Mouse (Mus musculus) forebrain, embryonic 13.5 days (tissue): ENCODE data around the gene Dglucy. TPM values are rescaled to one million over a fixed set of nuclear protein-coding genes. Genes with fewer than 3 reads are reported as not detected.

Experiments
- ATAC-seq: fragments of 200-750 bp; cut with Nextera tagmentation; 2 replicates; pipeline ENCODE4 v1.8.0; 2017
- H3K27ac ChIP-seq: fragments of 300-500 bp; sonication (generic); 2 replicates; pipeline ENCODE4 v1.5.1; 2015; ENCODE audit warnings: inconsistent platforms, mild to moderate bottlenecking, moderate library complexity
- H3K27me3 ChIP-seq: fragments of 300-500 bp; sonication (generic); 2 replicates; pipeline ENCODE4 v1.6.1; 2015; ENCODE audit warnings: mild to moderate bottlenecking, inconsistent platforms
- H3K36me3 ChIP-seq: fragments of 300-500 bp; sonication (generic); 2 replicates; pipeline ENCODE4 v1.6.1; 2015; ENCODE audit warnings: mild to moderate bottlenecking, inconsistent platforms; ENCODE audit not compliant: poor library complexity, severe bottlenecking
- H3K4me1 ChIP-seq: fragments of 300-500 bp; sonication (generic); 2 replicates; pipeline ENCODE4 v1.6.1; 2015; ENCODE audit warnings: inconsistent platforms
- H3K4me2 ChIP-seq: fragments of 300-500 bp; sonication (generic); 2 replicates; pipeline ENCODE4 v1.6.1; 2015; ENCODE audit warnings: inconsistent platforms, mild to moderate bottlenecking, moderate library complexity
- H3K4me3 ChIP-seq: fragments of 300-500 bp; sonication (generic); 2 replicates; pipeline ENCODE4 v1.5.1; 2015; ENCODE audit warnings: mild to moderate bottlenecking, inconsistent platforms
- H3K9ac ChIP-seq: fragments of 300-500 bp; sonication (generic); 2 replicates; pipeline ENCODE4 v1.6.1; 2015; ENCODE audit warnings: mild to moderate bottlenecking, inconsistent platforms
- H3K9me3 ChIP-seq: fragments of 300-500 bp; sonication (generic); replicated peaks from 2 replicates; pipeline ENCODE4 v1.6.1; 2016; ENCODE audit warnings: inconsistent platforms
- WGBS: fragments of 180-500 bp; shearing (Covaris S2); methylation state at CpG from one replicate; pipeline ENCODE4 v1.1.7; 2015; 5-methylcytosine and 5-hydroxymethylcytosine counted together
- polyA plus RNA-seq: library from polyadenylated mRNA; unstranded; fragments of >200 nt; fragmentation: Nextera tagmentation; extraction: Ambion mirVana; gene quantifications from 2 replicates; pipeline ENCODE4 v1.2.1, GENCODE M21; 2015

Gene Dglucy
- polyA plus RNA-seq, 1 experiment from 2014 or later = 1.9 TPM

DNA sequence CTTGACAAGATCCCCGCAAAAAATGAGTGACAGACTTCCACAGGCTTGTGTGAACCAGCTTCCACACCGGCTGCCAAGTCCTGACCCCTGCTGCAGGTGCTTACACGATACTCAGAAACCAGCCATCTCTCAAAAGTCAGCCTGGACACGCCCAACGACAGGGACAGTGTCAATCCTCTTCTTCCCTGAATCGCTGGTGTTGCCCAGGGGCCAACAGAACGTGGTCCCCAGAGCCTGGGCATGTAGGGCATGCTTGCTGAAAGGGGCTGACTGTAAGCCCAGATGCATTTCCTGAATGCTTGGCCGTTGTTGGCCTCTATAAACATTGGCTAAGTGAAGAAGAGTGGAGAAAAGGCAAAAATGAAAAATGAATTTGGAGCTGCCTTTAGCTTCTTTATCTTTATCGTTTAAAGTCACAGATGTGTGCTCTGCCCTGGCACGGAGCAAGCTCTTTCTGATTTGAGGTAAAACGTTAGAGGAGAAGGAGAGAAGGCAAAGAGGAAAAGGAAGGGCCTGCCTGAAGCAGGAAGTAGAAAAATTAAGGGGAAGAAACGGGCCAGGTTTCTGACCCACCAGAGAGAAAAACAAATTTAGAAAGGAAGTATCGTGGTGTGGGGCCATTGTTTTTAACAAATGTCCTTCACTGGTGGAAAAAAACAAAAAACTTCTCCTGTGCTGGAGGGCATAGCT, 14.4 kb upstream of the Dglucy start:
- no peak overlapping the region for H3K9ac ChIP-seq
- no peak overlapping the region for H3K4me2 ChIP-seq
- no peak overlapping the region for H3K4me3 ChIP-seq
- no peaks in the 10 kb centered on the region for H3K27me3 ChIP-seq
- no peak for ATAC-seq
- no peaks in the 10 kb centered on the region for H3K9me3 ChIP-seq
- H3K4me1 ChIP-seq = peaks cover 11% of the 10 kb centered on the region
- 76% methylated on average over 13 of the region's 13 CpGs for WGBS
- no peaks in the 10 kb centered on the region for H3K36me3 ChIP-seq
- 0 out of 2 replicates have a peak overlapping the region, but pooled peaks have one; percentile 8 for H3K27ac ChIP-seq

DNA sequence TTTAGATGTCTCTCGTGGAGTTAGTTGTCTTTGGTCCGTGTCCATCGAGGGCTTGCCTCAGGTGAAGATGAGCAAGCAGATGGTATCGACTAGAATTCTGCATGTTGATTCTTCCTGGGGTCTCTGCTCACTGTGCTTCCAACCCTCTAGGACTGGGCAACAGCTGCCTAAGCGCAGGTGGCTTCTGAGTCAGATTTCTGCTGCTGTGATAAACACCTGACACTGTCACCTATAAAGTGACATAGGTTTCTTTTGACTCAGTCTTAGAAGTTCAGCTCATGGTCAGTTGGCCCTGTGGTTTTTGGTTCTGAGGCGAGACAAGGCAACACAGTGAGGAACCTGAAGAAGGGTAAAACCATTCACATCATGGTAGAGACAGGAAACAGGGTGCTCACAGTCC, 9.0 kb upstream of the Dglucy start:
- WGBS = 92% methylated on average over 6 of the region's 6 CpGs
- H3K4me3 ChIP-seq = no peak overlapping the region
- no peak overlapping the region for H3K27ac ChIP-seq
- H3K4me2 ChIP-seq = no peak overlapping the region
- no peak for ATAC-seq
- H3K27me3 ChIP-seq = no peaks in the 10 kb centered on the region
- peaks cover 6% of the 10 kb centered on the region for H3K4me1 ChIP-seq
- H3K36me3 ChIP-seq = no peaks in the 10 kb centered on the region
- no peaks in the 10 kb centered on the region for H3K9me3 ChIP-seq
- no peak overlapping the region for H3K9ac ChIP-seq

DNA sequence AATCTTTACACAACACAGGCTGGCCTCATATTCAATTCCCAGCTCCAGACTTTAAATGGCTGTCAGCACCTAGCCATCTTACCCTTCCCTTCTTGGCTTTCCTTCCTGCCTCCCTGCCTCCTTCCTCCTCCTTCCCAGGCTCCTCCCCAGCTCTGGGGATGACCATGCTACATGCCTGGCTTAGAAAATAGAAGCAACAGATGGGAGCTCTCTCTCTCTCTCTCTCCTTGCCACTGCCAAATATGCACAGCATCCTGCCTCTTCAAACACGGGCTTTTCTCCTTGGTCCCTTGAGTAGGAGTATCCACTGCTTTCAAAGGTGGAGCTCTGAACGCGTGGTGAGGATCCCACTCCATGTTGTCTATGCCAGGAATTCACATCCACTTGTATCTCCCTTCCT, 8.1 kb upstream of the Dglucy start:
- peaks cover 6% of the 10 kb centered on the region for H3K4me1 ChIP-seq
- H3K4me2 ChIP-seq = no peak overlapping the region
- no peak for ATAC-seq
- no peaks in the 10 kb centered on the region for H3K9me3 ChIP-seq
- 89% methylated on average over 3 of the region's 3 CpGs for WGBS
- H3K4me3 ChIP-seq = no peak overlapping the region
- H3K9ac ChIP-seq = no peak overlapping the region
- H3K27me3 ChIP-seq = no peaks in the 10 kb centered on the region
- no peaks in the 10 kb centered on the region for H3K36me3 ChIP-seq
- H3K27ac ChIP-seq = no peak overlapping the region

DNA sequence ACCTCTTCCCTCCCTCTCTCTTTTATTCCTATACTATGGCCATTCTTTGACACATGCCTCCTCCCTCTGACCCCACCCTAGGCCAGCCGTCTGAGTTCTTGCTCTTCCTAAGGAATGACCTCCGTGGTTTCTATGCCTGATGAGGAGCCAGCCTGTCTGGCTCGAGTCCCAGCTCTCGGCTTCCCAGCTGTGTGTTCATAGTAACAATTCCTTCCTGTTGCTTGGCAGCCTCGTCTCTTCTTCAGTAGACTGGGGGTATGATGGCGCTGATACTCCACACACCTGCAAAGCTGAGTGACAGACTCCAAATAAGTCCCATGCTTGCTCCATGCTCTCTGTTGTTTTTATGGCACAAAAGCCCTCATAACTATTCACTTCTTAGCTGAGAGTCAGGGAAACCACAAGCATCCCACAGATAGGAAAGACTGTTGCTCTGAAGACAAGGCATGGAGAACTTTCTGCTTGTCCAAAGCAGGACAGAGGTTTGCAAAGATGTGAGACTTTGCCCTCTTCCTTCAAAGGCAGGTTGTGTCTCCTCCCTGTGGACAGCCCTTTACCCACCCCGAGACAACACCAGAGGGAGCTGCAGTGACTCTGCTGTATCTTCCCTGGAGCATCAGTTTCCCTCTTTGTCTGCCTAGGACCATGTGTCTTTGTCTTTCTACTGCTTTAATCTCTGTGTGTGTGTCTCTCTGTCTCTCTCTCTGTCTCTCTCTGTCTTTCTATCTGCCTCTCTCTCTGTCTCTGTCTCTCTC, 6.5 kb upstream of the Dglucy start:
- Histone ChIP-seq H3K4me2 (no peak overlapping the region), H3K36me3 (no peaks in the 10 kb centered on the region), H3K4me3 (no peak overlapping the region), H3K27ac (0 out of 2 replicates have a peak overlapping the region, but pooled peaks have one; percentile 31), H3K9ac (no peak overlapping the region), H3K4me1 (peaks cover 6% of the 10 kb centered on the region), H3K27me3 (no peaks in the 10 kb centered on the region), H3K9me3 (no peaks in the 10 kb centered on the region)
- peak; percentile 71; the same call in 1 of the 2 replicates for ATAC-seq
- WGBS = 36% methylated on average over 7 of the region's 7 CpGs

DNA sequence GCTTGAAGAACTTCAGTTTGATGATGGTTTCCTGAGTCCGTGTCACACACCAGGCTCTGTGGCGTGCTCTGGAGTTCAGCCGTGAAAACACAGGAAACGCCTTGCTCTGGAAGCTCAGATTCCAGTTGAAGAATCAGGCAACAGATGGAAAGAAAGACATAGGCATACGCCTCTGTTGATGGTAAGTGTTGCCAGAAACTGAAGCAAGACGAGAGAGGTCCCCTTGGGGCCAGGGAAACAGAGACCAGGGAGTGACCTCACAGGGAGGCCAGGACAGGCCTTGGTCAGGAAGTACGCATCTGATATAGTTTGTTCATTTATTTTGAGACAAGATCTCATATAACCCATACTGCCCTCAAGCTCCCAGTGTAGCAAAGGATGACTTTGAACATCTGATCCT, 4.1 kb upstream of the Dglucy start:
- ATAC-seq = no peak
- Histone ChIP-seq H3K4me1 (peaks cover 20% of the 10 kb centered on the region), H3K9ac (no peak overlapping the region), H3K4me3 (no peak overlapping the region), H3K27ac (no peak overlapping the region), H3K9me3 (no peaks in the 10 kb centered on the region), H3K36me3 (no peaks in the 10 kb centered on the region), H3K27me3 (no peaks in the 10 kb centered on the region), H3K4me2 (no peak overlapping the region)
- 86% methylated on average over 7 of the region's 7 CpGs for WGBS

DNA sequence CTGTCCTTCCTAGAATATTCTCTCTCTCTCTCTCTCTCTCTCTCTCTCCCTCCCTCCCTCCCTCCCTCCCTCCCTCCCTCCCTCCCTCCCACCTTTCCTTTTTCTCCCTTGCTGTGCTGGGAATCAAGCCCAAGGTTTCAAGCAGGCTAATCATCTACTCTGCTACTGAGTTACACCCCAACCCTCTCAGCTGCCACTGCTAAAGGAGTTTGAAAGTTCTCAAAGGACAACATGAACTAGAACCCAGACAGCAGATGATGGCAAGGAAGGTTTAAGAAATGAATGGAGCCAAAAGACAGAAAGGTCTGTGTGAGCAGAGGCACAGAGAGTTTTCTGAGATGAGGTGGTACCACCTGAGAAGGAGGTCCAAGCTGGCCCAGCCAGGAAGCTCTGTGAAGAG, 3.6 kb upstream of the Dglucy start:
- no peaks in the 10 kb centered on the region for H3K9me3 ChIP-seq
- H3K4me1 ChIP-seq = peaks cover 23% of the 10 kb centered on the region
- H3K36me3 ChIP-seq = no peaks in the 10 kb centered on the region
- no peaks in the 10 kb centered on the region for H3K27me3 ChIP-seq
- H3K27ac ChIP-seq = no peak overlapping the region
- no peak for ATAC-seq
- H3K4me2 ChIP-seq = no peak overlapping the region
- H3K4me3 ChIP-seq = no peak overlapping the region
- H3K9ac ChIP-seq = no peak overlapping the region

DNA sequence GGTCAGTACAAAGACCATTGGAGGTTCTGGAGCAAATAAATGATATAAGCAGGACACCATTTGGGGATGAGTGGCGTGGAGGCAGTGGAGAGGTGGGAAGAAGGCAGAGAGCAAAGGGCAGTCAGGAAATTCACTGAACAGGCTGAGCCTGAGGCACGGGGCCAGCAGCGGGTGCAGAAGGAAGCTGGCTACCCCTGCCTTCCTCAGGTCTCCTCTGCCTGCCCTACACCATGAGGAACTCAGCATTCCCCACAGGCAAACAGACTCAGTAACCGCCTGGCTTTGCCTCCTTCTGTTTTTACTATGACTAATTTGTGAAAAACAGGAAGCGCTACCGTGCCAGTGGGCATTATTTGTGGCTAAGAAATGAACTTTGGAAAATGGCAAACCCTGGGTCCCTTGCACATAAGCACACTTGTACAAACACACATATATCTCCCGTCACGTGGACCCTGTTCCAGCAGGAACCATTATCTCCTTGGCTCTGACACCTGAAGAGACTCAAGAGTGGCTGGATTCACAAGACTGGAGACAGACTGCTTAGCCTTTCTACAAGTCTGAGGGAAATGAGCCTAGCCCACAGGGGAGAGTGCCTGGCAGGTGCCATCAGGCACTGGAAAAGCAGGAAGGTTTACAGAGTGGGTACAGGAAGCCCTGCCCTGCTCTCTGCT, 2.8 kb upstream of the Dglucy start:
- WGBS = 90% methylated on average over 8 of the region's 8 CpGs
- no peaks in the 10 kb centered on the region for H3K9me3 ChIP-seq
- no peaks in the 10 kb centered on the region for H3K36me3 ChIP-seq
- no peaks in the 10 kb centered on the region for H3K27me3 ChIP-seq
- H3K4me3 ChIP-seq = no peak overlapping the region
- H3K9ac ChIP-seq = no peak overlapping the region
- H3K4me2 ChIP-seq = no peak overlapping the region
- peaks cover 23% of the 10 kb centered on the region for H3K4me1 ChIP-seq
- H3K27ac ChIP-seq = no peak overlapping the region
- ATAC-seq = no peak

DNA sequence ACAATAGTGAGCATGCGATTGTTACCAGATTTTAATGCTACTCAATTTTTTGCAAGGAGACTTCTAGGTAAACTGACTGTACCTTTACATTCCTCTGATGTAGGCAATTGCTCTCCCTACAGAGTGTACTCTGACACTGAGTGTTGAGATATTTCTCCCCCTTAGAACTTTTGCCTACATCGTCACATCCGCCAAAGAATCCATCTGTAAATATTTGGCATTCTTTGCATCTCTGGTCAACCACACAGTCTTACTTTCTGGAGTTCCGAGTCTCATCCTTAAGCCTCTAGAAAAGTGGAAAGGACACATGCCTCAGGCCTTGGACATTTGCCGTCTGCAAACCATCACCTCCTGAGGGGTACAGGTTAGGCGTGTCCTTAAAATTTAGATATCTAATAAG, 1.9 kb upstream of the Dglucy start:
- Histone ChIP-seq H3K36me3 (no peaks in the 10 kb centered on the region), H3K9ac (no peak overlapping the region), H3K4me2 (no peak overlapping the region), H3K9me3 (no peaks in the 10 kb centered on the region), H3K27ac (no peak overlapping the region), H3K4me1 (peaks cover 23% of the 10 kb centered on the region), H3K4me3 (no peak overlapping the region), H3K27me3 (no peaks in the 10 kb centered on the region)
- WGBS = 95% methylated on average over 6 of the region's 6 CpGs
- no peak for ATAC-seq

DNA sequence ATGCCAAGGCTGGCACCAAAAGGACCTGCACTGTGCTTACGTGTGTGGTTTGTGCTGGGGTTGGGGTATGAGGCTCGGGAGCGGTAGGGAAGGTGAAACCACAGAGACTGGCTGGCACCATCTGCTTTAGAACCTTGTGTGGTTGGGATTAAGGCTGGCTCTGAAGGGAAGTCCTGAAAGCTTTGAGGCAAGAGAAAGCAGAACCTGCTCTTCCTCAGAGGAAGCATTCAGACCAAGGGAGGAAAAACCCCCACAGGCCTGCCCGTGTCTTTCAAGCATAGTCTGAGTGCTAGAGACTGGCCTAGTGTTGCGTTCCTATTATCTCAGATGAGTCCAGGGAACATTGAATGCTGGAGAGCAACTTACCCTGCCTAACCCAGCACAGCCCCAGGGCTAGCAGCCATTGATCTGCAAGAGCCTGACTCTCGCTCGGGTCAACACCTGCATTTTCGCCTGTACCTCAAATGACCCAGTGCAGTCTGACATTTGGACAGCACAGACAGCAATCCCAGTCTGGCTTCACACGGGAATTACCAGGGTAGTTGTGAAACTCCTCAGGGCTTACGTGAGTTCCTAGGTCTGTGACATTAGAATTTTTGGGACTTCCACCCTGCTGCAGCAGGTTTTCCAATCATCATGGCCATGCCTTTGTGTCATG, 452 bp upstream of the Dglucy start:
- Histone ChIP-seq H3K4me3 (no peak overlapping the region), H3K27me3 (no peaks in the 10 kb centered on the region), H3K4me2 (peak overlapping the region; percentile 42; the same call in 1 of the 2 replicates), H3K36me3 (no peaks in the 10 kb centered on the region), H3K9ac (0 out of 2 replicates have a peak overlapping the region, but pooled peaks have one; percentile 17), H3K9me3 (no peaks in the 10 kb centered on the region), H3K27ac (no peak overlapping the region; the same call in none of the 2 replicates), H3K4me1 (peaks cover 17% of the 10 kb centered on the region)
- WGBS = 84% methylated on average over 10 of the region's 10 CpGs
- no peak for ATAC-seq

DNA sequence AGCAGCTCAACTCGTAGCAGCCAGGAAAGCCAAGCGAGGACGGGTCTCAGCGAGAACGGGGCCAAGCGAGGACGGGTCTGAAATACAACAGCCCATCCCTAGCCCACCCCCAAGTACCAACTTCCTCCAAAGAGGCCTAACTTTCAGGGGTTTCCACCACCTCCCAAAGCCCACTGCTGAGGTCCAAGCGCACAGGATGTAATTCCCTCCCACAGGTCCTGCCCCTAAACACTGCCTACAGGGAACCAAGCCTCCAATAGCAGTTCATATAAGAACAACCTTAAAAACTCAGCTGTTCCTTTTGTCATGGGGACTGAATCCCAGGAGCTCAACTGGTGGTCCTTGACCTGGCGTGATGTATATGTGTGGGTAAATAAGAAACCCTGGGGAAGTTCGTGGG, 1.6 kb downstream of the Dglucy start:
- Histone ChIP-seq H3K27me3 (no peaks in the 10 kb centered on the region), H3K9ac (no peak overlapping the region), H3K4me2 (no peak overlapping the region), H3K36me3 (no peaks in the 10 kb centered on the region), H3K4me3 (no peak overlapping the region), H3K9me3 (no peaks in the 10 kb centered on the region), H3K4me1 (peaks cover 17% of the 10 kb centered on the region), H3K27ac (no peak overlapping the region)
- 93% methylated on average over 10 of the region's 10 CpGs for WGBS
- no peak for ATAC-seq

DNA sequence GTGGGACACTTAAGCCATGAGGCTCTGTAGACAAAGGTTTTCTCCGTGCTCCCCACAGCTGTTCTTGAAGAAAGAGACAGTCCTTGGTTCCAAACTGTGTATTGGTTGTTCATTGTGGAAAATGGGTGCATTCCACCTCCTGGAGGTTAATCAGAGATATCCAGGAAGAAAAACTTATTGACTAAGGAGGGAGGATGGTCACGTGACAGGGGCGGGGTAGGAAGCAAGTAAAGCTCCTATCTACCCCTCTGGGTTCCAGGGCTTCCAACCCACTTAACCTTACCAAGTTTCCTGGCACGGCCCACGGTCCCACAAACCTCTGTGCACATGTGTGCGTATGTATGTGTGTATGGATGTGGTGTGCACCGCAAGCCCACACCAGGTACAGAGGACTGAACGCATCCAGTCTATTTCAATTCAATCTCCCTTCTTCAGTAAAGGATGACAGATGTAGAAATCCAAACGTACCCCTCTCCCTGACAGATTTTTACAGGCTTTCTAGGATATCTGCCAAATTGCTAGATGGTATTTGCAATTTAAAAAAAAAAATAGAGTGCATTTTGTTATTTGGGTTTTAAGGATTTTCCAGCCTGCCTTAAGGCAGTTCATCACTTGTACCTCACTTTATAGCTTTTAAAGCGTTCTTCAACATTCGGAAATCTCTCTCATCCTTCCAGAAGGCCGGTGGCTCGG, 2.7 kb downstream of the Dglucy start:
- Histone ChIP-seq H3K9me3 (no peaks in the 10 kb centered on the region), H3K27me3 (no peaks in the 10 kb centered on the region), H3K4me3 (no peak overlapping the region), H3K27ac (no peak overlapping the region), H3K9ac (no peak overlapping the region), H3K36me3 (no peaks in the 10 kb centered on the region), H3K4me2 (no peak overlapping the region), H3K4me1 (peaks cover 17% of the 10 kb centered on the region)
- no peak for ATAC-seq
- WGBS = 90% methylated on average over 13 of the region's 13 CpGs
